Mouse (Mus musculus): ENCODE results near the gene Eif2b1. TPM values are rescaled to one million over a fixed set of nuclear protein-coding genes. Genes with fewer than 3 reads are reported as not detected.

Eif2b1 gene
- total and polyA plus RNA-seq, 2 experiments from 2014 or later, result 39.9 to 64.1 TPM

DNA sequence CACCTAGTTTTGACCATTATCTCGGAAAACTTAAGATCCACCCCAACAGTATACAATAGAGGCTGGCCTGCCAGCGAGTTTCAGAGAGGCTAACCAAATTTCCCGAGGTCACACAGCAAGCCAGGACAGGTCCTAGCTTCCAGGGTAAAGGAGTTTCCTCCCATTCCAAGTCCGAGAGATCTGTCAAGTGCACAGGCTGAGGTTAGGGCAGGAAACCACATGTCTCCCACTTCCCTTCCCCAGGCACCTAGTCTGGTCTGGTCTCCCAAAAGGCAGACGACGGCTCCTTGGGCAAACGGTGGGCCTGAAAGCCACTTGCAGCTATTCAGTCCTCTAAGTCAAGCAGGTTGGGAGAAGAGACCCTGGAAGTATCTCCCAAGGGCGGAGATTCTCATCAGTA lies 49.2 kb downstream of the Eif2b1 start:
- H3K4me1 ChIP-seq (ENCODE audit: insufficient read depth), result peaks cover 11% of the 10 kb centered on the region
- no peak for ATAC-seq
- 73% methylated on average over 8 of the region's 8 CpGs for WGBS

DNA sequence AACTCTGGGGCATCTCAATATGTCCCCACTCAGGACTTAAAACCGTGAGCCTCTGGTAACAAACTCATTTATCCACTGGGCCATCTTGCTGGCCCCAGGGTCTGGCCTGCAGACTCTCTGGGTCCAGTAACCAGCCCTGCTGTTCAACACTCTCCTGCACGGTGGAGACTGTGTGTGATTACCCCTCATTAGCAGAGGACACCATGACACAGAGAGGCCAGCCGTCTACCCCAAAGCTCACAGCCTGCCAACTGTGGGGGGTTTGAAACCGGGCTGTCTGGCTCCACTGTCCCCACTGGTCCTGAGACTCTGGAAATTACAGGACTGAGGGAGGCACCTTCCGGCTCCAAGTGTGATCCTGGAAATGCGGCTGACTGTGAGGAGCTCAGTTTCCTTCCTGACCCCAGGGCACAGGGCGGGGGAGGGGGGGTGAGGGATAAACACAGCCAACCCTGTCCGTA lies 49.7 kb downstream of the Eif2b1 start:
- Histone ChIP-seq H3K27ac (ENCODE audit: low read depth, low read length) (no peak overlapping the region), H3K36me3 (ENCODE audit: insufficient read depth) (no peaks in the 10 kb centered on the region), H3K9me3 (ENCODE audit: low read length) (no peaks in the 10 kb centered on the region), H3K4me2 (ENCODE audit: low read depth) (peak overlapping the region; percentile 78), H3K4me1 (ENCODE audit: insufficient read depth) (peaks cover 11% of the 10 kb centered on the region), H3K27me3 (ENCODE audit: insufficient read depth, low read length) (no peaks in the 10 kb centered on the region), H3K4me3 (ENCODE audit: low read depth, low read length) (no peak overlapping the region), H3K9ac (no peak overlapping the region)
- no peak for ATAC-seq
- DNase-seq, result no peak
- no peak for TF ChIP-seq CTCF (IDR thresholded peaks at IDR 0.05; ENCODE audit: low read depth)
- 38% methylated on average over 8 of the region's 8 CpGs for WGBS

More for the DNA sequence above, 49.2 kb downstream of the Eif2b1 start:
- no peak overlapping the region for H3K27ac ChIP-seq (ENCODE audit: low read depth, low read length)
- no peaks in the 10 kb centered on the region for H3K36me3 ChIP-seq (ENCODE audit: insufficient read depth)
- H3K27me3 ChIP-seq (ENCODE audit: insufficient read depth, low read length), result no peaks in the 10 kb centered on the region
- H3K9ac ChIP-seq, result no peak overlapping the region
- H3K9me3 ChIP-seq (ENCODE audit: low read length), result no peaks in the 10 kb centered on the region
- TF ChIP-seq CTCF (IDR thresholded peaks at IDR 0.05; ENCODE audit: low read depth), result no peak
- peak overlapping the region; percentile 69 for H3K4me3 ChIP-seq (ENCODE audit: low read depth, low read length)
- peak overlapping the region; percentile 78 for H3K4me2 ChIP-seq (ENCODE audit: low read depth)
- DNase-seq, result no peak

DNA sequence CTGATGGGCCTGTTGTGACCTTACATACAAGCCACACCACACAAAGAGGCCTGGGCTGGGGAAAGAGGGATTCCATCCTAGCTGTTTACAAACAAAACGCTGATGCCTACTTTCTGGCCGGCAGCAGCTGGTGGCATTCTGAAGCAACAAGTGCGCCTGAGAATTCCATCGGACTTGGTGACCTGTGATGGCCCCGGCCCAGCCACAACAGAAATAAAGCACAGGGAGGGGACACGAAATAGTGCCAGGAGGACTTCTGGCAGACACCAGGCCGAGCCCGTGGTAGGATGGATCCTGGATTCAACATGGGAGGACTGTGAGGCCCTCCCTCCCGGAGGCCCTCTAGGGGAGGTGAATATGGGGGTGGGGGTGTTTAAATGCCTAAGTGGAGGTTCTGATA lies 50.1 kb downstream of the Eif2b1 start:
- ATAC-seq, result no peak
- 34% methylated on average over 9 of the region's 9 CpGs for WGBS
- Histone ChIP-seq H3K4me1 (ENCODE audit: insufficient read depth) (peaks cover 11% of the 10 kb centered on the region), H3K36me3 (ENCODE audit: insufficient read depth) (no peaks in the 10 kb centered on the region), H3K4me3 (ENCODE audit: low read depth, low read length) (no peak overlapping the region), H3K4me2 (ENCODE audit: low read depth) (peak overlapping the region; percentile 78), H3K27ac (ENCODE audit: low read depth, low read length) (no peak overlapping the region), H3K9me3 (ENCODE audit: low read length) (no peaks in the 10 kb centered on the region), H3K27me3 (ENCODE audit: insufficient read depth, low read length) (no peaks in the 10 kb centered on the region), H3K9ac (no peak overlapping the region)
- DNase-seq, result no peak
- TF ChIP-seq CTCF (IDR thresholded peaks at IDR 0.05; ENCODE audit: low read depth), result no peak

DNA sequence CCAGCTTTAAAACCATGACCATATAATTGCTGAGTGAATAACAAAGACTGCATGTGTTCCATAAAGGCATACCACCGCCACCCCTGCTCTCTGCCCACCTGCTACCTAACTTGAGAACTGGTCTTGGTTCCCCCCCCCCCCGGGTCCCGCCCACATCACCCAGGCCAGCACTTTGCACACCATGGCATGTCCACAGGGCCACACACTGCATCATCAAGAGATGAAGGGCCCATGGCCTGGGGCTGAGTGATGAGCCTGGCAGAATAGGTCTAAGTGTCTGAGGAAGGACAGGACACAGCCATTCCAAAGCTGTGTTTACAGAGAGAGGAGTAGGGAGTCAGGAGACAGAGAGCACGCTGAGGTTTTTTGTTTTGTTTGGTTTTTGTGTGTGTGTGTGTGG lies 50.6 kb downstream of the Eif2b1 start:
- peaks cover 11% of the 10 kb centered on the region for H3K4me1 ChIP-seq (ENCODE audit: insufficient read depth)
- no peak overlapping the region for H3K9ac ChIP-seq
- H3K27ac ChIP-seq (ENCODE audit: low read depth, low read length), result no peak overlapping the region
- no peaks in the 10 kb centered on the region for H3K36me3 ChIP-seq (ENCODE audit: insufficient read depth)
- DNase-seq, result no peak
- TF ChIP-seq CTCF (IDR thresholded peaks at IDR 0.05; ENCODE audit: low read depth), result no peak
- ATAC-seq, result no peak
- 72% methylated on average over 4 of the region's 4 CpGs for WGBS
- H3K27me3 ChIP-seq (ENCODE audit: insufficient read depth, low read length), result no peaks in the 10 kb centered on the region
- H3K4me2 ChIP-seq (ENCODE audit: low read depth), result no peak overlapping the region; the same call in 1 of the 2 replicates
- H3K4me3 ChIP-seq (ENCODE audit: low read depth, low read length), result no peak overlapping the region
- H3K9me3 ChIP-seq (ENCODE audit: low read length), result no peaks in the 10 kb centered on the region

DNA sequence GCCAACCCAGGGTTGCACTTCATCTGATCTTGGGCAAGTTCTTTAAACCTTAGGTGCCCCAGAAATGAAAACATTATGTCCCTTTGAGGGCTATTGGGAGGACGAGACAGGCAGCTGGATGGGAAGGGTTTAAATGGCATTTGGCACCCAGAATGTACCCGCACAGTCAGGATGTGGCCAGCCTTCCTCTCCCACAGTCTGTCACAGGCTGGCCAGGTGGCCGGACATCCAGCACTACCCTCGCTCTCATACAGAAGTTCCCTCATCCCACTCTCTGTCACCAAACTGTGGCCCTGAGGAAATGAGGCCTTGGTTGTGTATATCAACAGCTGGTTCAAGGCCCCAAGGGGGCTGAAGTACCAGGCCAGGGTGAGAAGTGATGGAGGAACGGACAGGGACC lies 54.0 kb downstream of the Eif2b1 start:
- H3K27ac ChIP-seq (ENCODE audit: low read depth, low read length), result no peak overlapping the region
- no peaks in the 10 kb centered on the region for H3K27me3 ChIP-seq (ENCODE audit: insufficient read depth, low read length)
- H3K9me3 ChIP-seq (ENCODE audit: low read length), result no peaks in the 10 kb centered on the region
- H3K4me3 ChIP-seq (ENCODE audit: low read depth, low read length), result no peak overlapping the region
- peaks cover 5% of the 10 kb centered on the region for H3K4me1 ChIP-seq (ENCODE audit: insufficient read depth)
- no peak overlapping the region for H3K4me2 ChIP-seq (ENCODE audit: low read depth)
- DNase-seq (no peak), ATAC-seq (no peak)
- no peak for TF ChIP-seq CTCF (IDR thresholded peaks at IDR 0.05; ENCODE audit: low read depth)
- WGBS, result 96% methylated on average over 5 of the region's 5 CpGs
- H3K9ac ChIP-seq, result no peak overlapping the region
- no peaks in the 10 kb centered on the region; the same call in 1 of the 2 replicates for H3K36me3 ChIP-seq (ENCODE audit: insufficient read depth)

DNA sequence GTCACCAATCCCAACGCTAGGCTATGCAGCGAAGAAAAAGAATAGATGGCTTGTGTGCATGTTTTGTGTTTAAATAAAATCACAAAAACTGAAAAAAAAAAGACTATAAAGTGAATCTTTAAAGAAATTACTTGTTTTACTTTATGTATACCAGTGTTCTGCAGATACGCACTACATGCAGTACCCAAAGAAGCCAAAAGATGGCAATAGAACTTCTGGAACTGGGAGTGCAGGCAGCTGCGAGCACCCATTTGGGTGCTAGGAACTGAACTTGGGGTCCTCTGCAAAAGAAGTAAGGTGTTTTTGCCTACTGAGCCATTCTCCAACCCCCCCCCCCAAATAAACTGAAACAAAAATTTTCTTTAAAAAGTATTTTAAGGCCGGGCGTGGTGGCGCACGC lies 55.9 kb downstream of the Eif2b1 start:
- no peak for ATAC-seq
- 92% methylated on average over 8 of the region's 8 CpGs for WGBS
- peak; percentile 36 for TF ChIP-seq CTCF (IDR thresholded peaks at IDR 0.05; ENCODE audit: low read depth)

DNA sequence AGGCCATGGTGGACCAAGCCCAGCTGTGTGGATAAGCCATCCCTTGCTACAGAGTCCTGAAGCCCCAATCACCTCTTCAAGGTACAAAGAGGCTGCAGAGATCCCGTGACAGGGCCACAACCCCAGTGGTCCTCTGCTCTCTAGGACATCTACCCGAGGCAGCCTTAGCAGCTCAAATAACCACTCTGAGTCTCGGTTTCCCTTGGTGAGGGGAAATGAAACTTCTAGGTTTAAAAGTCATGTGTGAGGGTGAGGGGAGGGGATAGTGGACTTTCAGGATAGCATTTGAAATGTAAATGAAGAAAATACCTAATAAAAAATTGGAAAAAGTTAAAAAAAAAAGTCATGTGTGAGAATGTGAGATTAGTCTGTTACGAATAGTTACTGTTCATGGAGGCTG lies 57.3 kb downstream of the Eif2b1 start:
- DNase-seq (no peak), ATAC-seq (no peak)
- Histone ChIP-seq H3K27me3 (ENCODE audit: insufficient read depth, low read length) (no peaks in the 10 kb centered on the region), H3K27ac (ENCODE audit: low read depth, low read length) (no peak overlapping the region), H3K9me3 (ENCODE audit: low read length) (no peaks in the 10 kb centered on the region), H3K4me3 (ENCODE audit: low read depth, low read length) (no peak overlapping the region), H3K4me2 (ENCODE audit: low read depth) (no peak overlapping the region), H3K36me3 (ENCODE audit: insufficient read depth) (no peaks in the 10 kb centered on the region; the same call in 1 of the 2 replicates), H3K4me1 (ENCODE audit: insufficient read depth) (no peaks in the 10 kb centered on the region), H3K9ac (no peak overlapping the region)
- WGBS, result 91% methylated on average over 4 of the region's 4 CpGs
- no peak for TF ChIP-seq CTCF (IDR thresholded peaks at IDR 0.05; ENCODE audit: low read depth)

More for the DNA sequence above, 55.9 kb downstream of the Eif2b1 start:
- no peaks in the 10 kb centered on the region; the same call in 1 of the 2 replicates for H3K36me3 ChIP-seq (ENCODE audit: insufficient read depth)
- no peak overlapping the region for H3K9ac ChIP-seq
- H3K4me2 ChIP-seq (ENCODE audit: low read depth), result no peak overlapping the region
- H3K27ac ChIP-seq (ENCODE audit: low read depth, low read length), result no peak overlapping the region
- H3K9me3 ChIP-seq (ENCODE audit: low read length), result no peaks in the 10 kb centered on the region
- no peak overlapping the region for H3K4me3 ChIP-seq (ENCODE audit: low read depth, low read length)
- no peak for DNase-seq
- H3K4me1 ChIP-seq (ENCODE audit: insufficient read depth), result no peaks in the 10 kb centered on the region
- H3K27me3 ChIP-seq (ENCODE audit: insufficient read depth, low read length), result no peaks in the 10 kb centered on the region

Other genes starting within 250 kb of the Eif2b1 start
- 178 and 183 TPM in 2 replicates for gene Cdk2ap1, start 216.0 kb downstream of the Eif2b1 start, total RNA-seq (2014; rRNA removed)
- gene Cdk2ap1, start 216.0 kb downstream of the Eif2b1 start, polyA plus RNA-seq (2015; fragmentation: Nextera tagmentation; extraction: Ambion mirVana), result 101 and 115 TPM in 2 replicates
- gene Sbno1, start 153.1 kb downstream of the Eif2b1 start, total RNA-seq (2014; rRNA removed), result 41.7 and 52.1 TPM in 2 replicates
- 44.1 and 70.4 TPM in 2 replicates for gene Sbno1, start 153.1 kb downstream of the Eif2b1 start, polyA plus RNA-seq (2015; fragmentation: Nextera tagmentation; extraction: Ambion mirVana)
- gene Kmt5a, start 139.2 kb downstream of the Eif2b1 start, total RNA-seq (2014; rRNA removed), result 43.4 and 45.0 TPM in 2 replicates
- 21.2 and 23.6 TPM in 2 replicates for gene Kmt5a, start 139.2 kb downstream of the Eif2b1 start, polyA plus RNA-seq (2015; fragmentation: Nextera tagmentation; extraction: Ambion mirVana)
- gene Rilpl2, start 100.8 kb downstream of the Eif2b1 start, total RNA-seq (2014; rRNA removed), result 37.9 and 38.2 TPM in 2 replicates
- gene Rilpl2, start 100.8 kb downstream of the Eif2b1 start, polyA plus RNA-seq (2015; fragmentation: Nextera tagmentation; extraction: Ambion mirVana), result 39.4 and 41.2 TPM in 2 replicates
- gene Snrnp35, start 96.0 kb downstream of the Eif2b1 start, total RNA-seq (2014; rRNA removed), result 15.9 and 16.0 TPM in 2 replicates
- gene Snrnp35, start 96.0 kb downstream of the Eif2b1 start, polyA plus RNA-seq (2015; fragmentation: Nextera tagmentation; extraction: Ambion mirVana), result 16.6 and 17.7 TPM in 2 replicates
- gene Rilpl1, start 47.7 kb downstream of the Eif2b1 start, total RNA-seq (2014; rRNA removed), result 11.8 and 14.4 TPM in 2 replicates
- gene Rilpl1, start 47.7 kb downstream of the Eif2b1 start, polyA plus RNA-seq (2015; fragmentation: Nextera tagmentation; extraction: Ambion mirVana), result 9.0 and 10.0 TPM in 2 replicates
- gene Tmed2, start 38.4 kb downstream of the Eif2b1 start, total RNA-seq (2014; rRNA removed), result 279 and 319 TPM in 2 replicates
- 354 and 380 TPM in 2 replicates for gene Tmed2, start 38.4 kb downstream of the Eif2b1 start, polyA plus RNA-seq (2015; fragmentation: Nextera tagmentation; extraction: Ambion mirVana)
- gene Ddx55, start 26.3 kb downstream of the Eif2b1 start, total RNA-seq (2014; rRNA removed), result 23.2 and 24.0 TPM in 2 replicates
- 13.6 and 20.1 TPM in 2 replicates for gene Ddx55, start 26.3 kb downstream of the Eif2b1 start, polyA plus RNA-seq (2015; fragmentation: Nextera tagmentation; extraction: Ambion mirVana)
- 33.2 and 38.9 TPM in 2 replicates for gene Gtf2h3, start within 50 bp of the Eif2b1 start, total RNA-seq (2014; rRNA removed)
- gene Gtf2h3, start within 50 bp of the Eif2b1 start, polyA plus RNA-seq (2015; fragmentation: Nextera tagmentation; extraction: Ambion mirVana), result 26.1 and 35.0 TPM in 2 replicates
- gene Atp6v0a2, start 49.4 kb upstream of the Eif2b1 start, total RNA-seq (2014; rRNA removed), result 18.0 and 21.2 TPM in 2 replicates
- gene Atp6v0a2, start 49.4 kb upstream of the Eif2b1 start, polyA plus RNA-seq (2015; fragmentation: Nextera tagmentation; extraction: Ambion mirVana), result 13.9 and 20.1 TPM in 2 replicates
- 1.0 and 1.2 TPM in 2 replicates for gene Dnah10, start 146.0 kb upstream of the Eif2b1 start, total RNA-seq (2014; rRNA removed)
- gene Dnah10, start 146.0 kb upstream of the Eif2b1 start, polyA plus RNA-seq (2015; fragmentation: Nextera tagmentation; extraction: Ambion mirVana), result 0.11 and 0.30 TPM in 2 replicates

All from forebrain, postnatal 0 days (tissue).